Mouse (Mus musculus) liver, embryonic 15.5 days (tissue): ENCODE measurements around the gene Ldlrad3. TPM values are rescaled to one million over a fixed set of nuclear protein-coding genes. Genes with fewer than 3 reads are reported as not detected.

ENCODE experiments used
- ATAC-seq: fragments of 200-750 bp; cut with Nextera tagmentation; 2 replicates; pipeline ENCODE4 v1.8.0; 2017; ENCODE audit warnings: moderate number of reproducible peaks, mild to moderate bottlenecking, moderate library complexity; ENCODE audit not compliant: insufficient read depth
- H3K27ac ChIP-seq: fragments of 300-500 bp; sonication (generic); replicated peaks from 2 replicates; pipeline ENCODE4 v1.5.1; 2015; ENCODE audit warnings: mild to moderate bottlenecking, inconsistent platforms
- H3K27me3 ChIP-seq: fragments of 300-500 bp; sonication (generic); 2 replicates; pipeline ENCODE4 v1.6.1; 2015; ENCODE audit warnings: mild to moderate bottlenecking, inconsistent platforms
- H3K36me3 ChIP-seq: fragments of 300-500 bp; sonication (generic); replicated peaks from 2 replicates; pipeline ENCODE4 v1.6.1; 2015; ENCODE audit warnings: moderate library complexity, mild to moderate bottlenecking, inconsistent platforms
- H3K4me1 ChIP-seq: fragments of 300-500 bp; sonication (generic); replicated peaks from 2 replicates; pipeline ENCODE4 v1.6.1; 2015; ENCODE audit warnings: inconsistent platforms
- H3K4me2 ChIP-seq: fragments of 300-500 bp; sonication (generic); 2 replicates; pipeline ENCODE4 v1.6.1; 2015; ENCODE audit warnings: moderate library complexity, mild to moderate bottlenecking, inconsistent platforms
- H3K4me3 ChIP-seq: fragments of 300-500 bp; sonication (generic); replicated peaks from 2 replicates; pipeline ENCODE4 v1.5.1; 2015; ENCODE audit warnings: mild to moderate bottlenecking, inconsistent platforms
- H3K9ac ChIP-seq: fragments of 300-500 bp; sonication (generic); 2 replicates; pipeline ENCODE4 v1.6.1; 2015; ENCODE audit warnings: moderate library complexity, mild to moderate bottlenecking, inconsistent platforms
- H3K9me3 ChIP-seq: fragments of 300-500 bp; sonication (generic); replicated peaks from 2 replicates; pipeline ENCODE4 v1.6.1; 2016; ENCODE audit warnings: inconsistent platforms
- WGBS: fragments of 180-500 bp; shearing (Covaris S2); methylation state at CpG from one replicate; pipeline ENCODE4 v1.1.7; 2015; ENCODE audit warnings: mixed read lengths; ENCODE audit not compliant: insufficient replicate concordance; 5-methylcytosine and 5-hydroxymethylcytosine counted together
- polyA plus RNA-seq: library from polyadenylated mRNA; unstranded; fragments of >200 nt; fragmentation: Nextera tagmentation; extraction: Ambion mirVana; gene quantifications from 2 replicates; pipeline ENCODE4 v1.2.1, GENCODE M21; 2015

Gene Ldlrad3
- polyA plus RNA-seq, 1 experiment from 2014 or later: 4.8 TPM

DNA sequence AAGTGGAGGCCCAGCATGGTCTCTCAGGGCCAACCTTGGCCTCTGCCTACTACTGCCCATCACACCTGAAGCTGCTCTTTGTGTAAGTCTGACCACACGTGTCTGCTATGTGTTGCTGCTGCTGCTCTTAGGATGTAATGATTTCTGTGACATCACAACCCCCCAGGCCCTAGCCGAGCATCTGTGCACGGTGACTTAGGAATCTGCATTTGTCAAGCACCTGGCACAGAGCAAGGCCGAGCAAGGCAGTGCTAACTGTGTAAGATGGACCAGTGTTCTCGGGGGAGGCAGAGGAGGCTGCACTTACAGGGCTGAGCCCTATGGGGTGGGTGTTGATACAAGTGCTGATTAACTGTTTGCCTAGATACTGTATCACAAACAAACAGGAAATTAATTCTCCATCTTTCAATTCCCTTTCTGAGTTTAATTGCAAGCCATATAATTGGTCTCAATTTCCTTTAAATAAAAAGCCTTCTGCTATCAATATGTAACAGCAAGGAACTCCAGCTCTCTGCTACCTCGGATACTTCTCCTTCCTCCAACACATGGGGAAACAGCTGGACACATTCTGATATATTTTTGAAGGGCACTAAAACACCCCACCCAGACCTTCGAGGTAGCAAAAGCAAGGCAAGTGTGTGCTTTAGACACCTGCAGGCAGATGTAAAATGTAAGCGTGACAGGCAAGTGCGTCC is 152.2 kb downstream of the Ldlrad3 start:
- Histone ChIP-seq H3K4me3 (no peak overlapping the region), H3K4me1 (peaks cover 26% of the 10 kb centered on the region), H3K9ac (no peak overlapping the region), H3K4me2 (no peak overlapping the region), H3K27ac (no peak overlapping the region), H3K9me3 (no peaks in the 10 kb centered on the region), H3K27me3 (no peaks in the 10 kb centered on the region), H3K36me3 (no peaks in the 10 kb centered on the region)
- ATAC-seq: no peak
- 44% methylated on average over 9 of the region's 9 CpGs for WGBS

DNA sequence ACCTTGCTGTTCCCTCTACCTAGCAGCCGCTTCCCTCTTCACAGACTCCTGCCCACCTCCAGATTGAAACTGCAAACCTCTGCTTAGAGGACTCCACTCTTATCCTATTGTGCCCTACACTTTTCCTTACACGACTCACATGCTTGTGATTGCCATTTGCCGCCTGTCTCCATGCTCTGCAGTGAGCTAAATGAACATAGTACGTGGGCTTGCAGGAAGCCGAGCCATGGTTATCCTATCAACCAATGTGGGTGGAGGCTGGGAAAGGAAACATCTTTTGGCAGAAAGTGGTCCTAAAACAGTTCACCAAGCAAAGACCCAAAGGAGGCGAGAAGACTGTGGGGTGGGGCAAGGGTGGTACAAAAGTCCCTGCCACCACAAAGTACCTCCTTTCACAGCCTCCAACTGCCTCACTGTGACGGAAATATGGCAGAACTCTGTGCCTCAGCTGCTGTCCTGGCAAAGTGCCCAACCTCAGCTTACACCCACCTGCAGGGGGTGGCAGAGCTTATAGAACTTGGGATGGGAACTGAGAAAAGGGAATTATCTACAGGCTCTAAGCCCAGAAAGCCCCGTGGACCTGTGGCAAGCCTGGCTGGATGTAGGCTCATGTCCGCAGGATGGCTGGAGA is 153.4 kb downstream of the Ldlrad3 start:
- WGBS: 59% methylated on average over 9 of the region's 9 CpGs
- no peak for ATAC-seq

DNA sequence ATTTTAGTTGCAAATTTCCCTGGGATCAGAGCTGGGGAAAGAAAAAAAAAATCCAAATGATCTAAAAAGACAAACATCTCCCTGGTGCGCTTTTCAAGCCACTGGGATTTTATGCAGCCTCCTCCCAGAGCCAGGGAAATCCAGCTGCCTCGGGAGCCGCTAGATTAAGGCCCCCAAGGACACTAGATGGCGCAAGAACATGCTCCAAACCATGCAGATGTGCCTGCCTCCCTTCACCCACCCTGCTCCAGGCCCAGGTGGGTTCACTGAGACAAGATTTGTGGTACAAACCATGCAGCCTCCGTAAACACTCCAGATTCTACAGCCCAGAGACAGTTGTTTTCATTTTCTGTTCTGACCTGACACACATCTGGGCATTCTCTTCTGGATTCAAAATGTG is 155.5 kb downstream of the Ldlrad3 start:
- H3K4me3 ChIP-seq: no peak overlapping the region
- no peak overlapping the region for H3K9ac ChIP-seq
- no peak overlapping the region for H3K4me2 ChIP-seq
- no peak overlapping the region for H3K27ac ChIP-seq
- H3K27me3 ChIP-seq: no peaks in the 10 kb centered on the region
- H3K4me1 ChIP-seq: 0 out of 2 replicates have a peak, but pooled peaks cover 3% of the 10 kb centered on the region
- no peaks in the 10 kb centered on the region for H3K36me3 ChIP-seq
- 19% methylated on average over 5 of the region's 5 CpGs for WGBS
- no peaks in the 10 kb centered on the region for H3K9me3 ChIP-seq
- no peak for ATAC-seq

More for the DNA sequence above, 153.4 kb downstream of the Ldlrad3 start:
- Histone ChIP-seq H3K9me3 (no peaks in the 10 kb centered on the region), H3K27me3 (no peaks in the 10 kb centered on the region), H3K27ac (no peak overlapping the region), H3K9ac (no peak overlapping the region), H3K4me3 (no peak overlapping the region), H3K4me2 (no peak overlapping the region), H3K36me3 (no peaks in the 10 kb centered on the region), H3K4me1 (peaks cover 22% of the 10 kb centered on the region)

DNA sequence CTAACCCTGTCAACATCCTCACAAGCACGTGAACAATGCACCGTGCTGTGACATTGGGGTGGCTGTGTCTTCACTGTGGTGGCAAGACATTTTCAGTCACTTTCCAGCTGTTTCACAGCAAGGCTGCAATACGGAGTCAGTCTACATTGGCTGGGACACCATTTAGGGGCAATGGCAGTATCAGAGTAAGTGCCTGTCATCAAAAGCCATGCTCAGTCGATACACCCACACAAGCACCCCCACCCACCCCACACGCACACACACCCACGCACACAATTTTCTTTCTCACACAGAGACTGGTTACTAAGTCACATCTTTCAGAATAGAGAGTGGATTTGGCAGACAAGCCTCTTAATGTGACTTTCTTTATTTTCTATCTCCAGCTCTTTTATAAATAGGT is 156.0 kb downstream of the Ldlrad3 start:
- no peak overlapping the region for H3K4me2 ChIP-seq
- no peak overlapping the region for H3K9ac ChIP-seq
- H3K27ac ChIP-seq: no peak overlapping the region
- no peak overlapping the region for H3K4me3 ChIP-seq
- H3K36me3 ChIP-seq: no peaks in the 10 kb centered on the region
- no peaks in the 10 kb centered on the region for H3K9me3 ChIP-seq
- no peaks in the 10 kb centered on the region for H3K4me1 ChIP-seq
- no peaks in the 10 kb centered on the region for H3K27me3 ChIP-seq
- WGBS: 72% methylated on average over 6 of the region's 6 CpGs
- ATAC-seq: no peak

DNA sequence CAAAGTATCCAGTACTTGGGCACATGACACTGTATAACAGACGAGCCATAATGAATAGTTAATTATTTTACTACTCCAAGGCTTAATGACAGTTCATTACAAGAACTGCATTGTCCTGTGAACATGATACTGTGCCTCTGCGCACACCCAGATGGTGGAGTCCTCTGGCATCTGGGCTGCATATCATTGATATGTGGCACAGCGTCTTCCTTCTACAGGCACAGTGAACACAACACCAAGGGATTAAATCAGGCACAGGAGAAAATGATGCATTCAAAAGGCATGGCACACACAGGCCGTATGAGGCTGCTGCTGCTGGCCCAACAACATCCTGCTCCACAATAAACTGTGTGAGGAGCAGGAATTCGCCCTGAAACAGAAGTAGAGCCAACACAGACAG is 156.5 kb downstream of the Ldlrad3 start:
- no peaks in the 10 kb centered on the region for H3K9me3 ChIP-seq
- ATAC-seq: no peak
- H3K4me1 ChIP-seq: no peaks in the 10 kb centered on the region
- no peaks in the 10 kb centered on the region for H3K27me3 ChIP-seq
- no peak overlapping the region for H3K4me3 ChIP-seq
- no peak overlapping the region for H3K4me2 ChIP-seq
- no peak overlapping the region for H3K27ac ChIP-seq
- H3K9ac ChIP-seq: no peak overlapping the region
- WGBS: 62% methylated on average over 5 of the region's 5 CpGs
- no peaks in the 10 kb centered on the region for H3K36me3 ChIP-seq

DNA sequence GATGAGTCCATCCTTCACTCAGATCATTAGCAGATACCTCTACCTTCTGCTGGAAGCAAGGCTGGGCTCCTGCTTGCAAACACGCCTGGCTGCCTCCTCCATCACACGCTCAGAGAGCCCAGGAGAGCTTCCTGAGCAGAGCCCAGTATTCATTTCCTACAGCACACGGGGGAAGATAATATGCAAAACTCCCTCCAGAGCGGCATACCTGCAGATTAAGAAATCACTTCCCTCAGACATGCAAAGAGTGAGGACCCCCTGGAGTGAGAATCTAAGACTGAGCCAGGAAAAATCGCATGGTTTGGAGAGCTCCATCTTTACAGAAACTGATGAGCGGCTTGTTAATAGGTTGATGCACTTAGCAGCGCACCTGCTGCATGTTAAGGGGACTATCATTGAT is 158.9 kb downstream of the Ldlrad3 start:
- H3K9ac ChIP-seq: no peak overlapping the region
- no peak overlapping the region for H3K4me3 ChIP-seq
- whole genome bisulfite sequencing: 56% methylated on average over 7 of the region's 7 CpGs
- H3K27me3 ChIP-seq: no peaks in the 10 kb centered on the region
- H3K4me2 ChIP-seq: no peak overlapping the region
- no peaks in the 10 kb centered on the region for H3K9me3 ChIP-seq
- ATAC-seq: no peak
- H3K36me3 ChIP-seq: no peaks in the 10 kb centered on the region
- H3K4me1 ChIP-seq: no peaks in the 10 kb centered on the region
- no peak overlapping the region for H3K27ac ChIP-seq

DNA sequence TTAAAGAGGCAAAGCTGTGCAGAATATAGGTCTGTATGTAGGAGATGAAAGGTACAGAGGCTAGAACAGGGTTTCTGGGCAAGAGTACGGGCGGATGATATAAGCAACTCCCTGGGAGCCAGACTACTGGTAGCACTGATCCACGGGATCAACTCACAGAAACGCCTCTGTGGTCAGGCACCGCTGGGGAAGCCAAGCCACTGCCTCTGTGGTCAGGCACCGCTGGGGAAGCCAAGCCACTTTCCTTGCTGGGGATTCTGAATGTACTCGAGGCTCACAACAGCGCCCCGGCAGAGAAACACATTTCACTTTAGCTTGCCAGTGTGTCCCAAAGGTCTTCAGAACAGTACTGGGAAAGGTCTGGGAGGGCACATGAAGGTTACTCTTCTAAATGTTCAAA is 160.0 kb downstream of the Ldlrad3 start:
- Histone ChIP-seq H3K4me2 (no peak overlapping the region), H3K9me3 (no peaks in the 10 kb centered on the region), H3K4me1 (no peaks in the 10 kb centered on the region), H3K36me3 (no peaks in the 10 kb centered on the region), H3K4me3 (no peak overlapping the region), H3K27ac (no peak overlapping the region), H3K9ac (no peak overlapping the region), H3K27me3 (no peaks in the 10 kb centered on the region)
- 51% methylated on average over 9 of the region's 9 CpGs for WGBS
- ATAC-seq: no peak

DNA sequence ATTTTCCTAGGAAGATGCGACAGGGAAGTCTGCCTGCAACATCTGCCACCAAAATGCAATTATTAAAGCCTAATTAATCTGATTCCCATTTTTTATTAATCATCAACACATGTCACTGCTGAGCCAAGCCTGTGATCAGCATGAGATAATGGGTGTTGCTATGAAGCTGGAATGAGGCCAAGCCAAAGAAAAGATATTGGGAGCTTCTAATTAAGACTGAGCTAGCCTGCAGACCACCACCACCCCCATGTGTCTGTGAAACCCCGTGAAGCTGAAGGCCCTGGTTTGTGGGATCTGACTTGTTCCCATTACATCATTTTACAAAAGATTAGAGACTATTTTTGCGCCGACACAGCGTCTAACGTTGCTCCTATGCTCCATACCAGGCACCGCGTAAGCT is 161.7 kb downstream of the Ldlrad3 start:
- H3K4me1 ChIP-seq: no peaks in the 10 kb centered on the region
- ATAC-seq: no peak
- H3K36me3 ChIP-seq: no peaks in the 10 kb centered on the region
- H3K9ac ChIP-seq: no peak overlapping the region
- H3K4me2 ChIP-seq: no peak overlapping the region
- no peak overlapping the region for H3K27ac ChIP-seq
- 76% methylated on average over 8 of the region's 8 CpGs for WGBS
- H3K4me3 ChIP-seq: no peak overlapping the region
- no peaks in the 10 kb centered on the region for H3K27me3 ChIP-seq
- no peaks in the 10 kb centered on the region for H3K9me3 ChIP-seq

DNA sequence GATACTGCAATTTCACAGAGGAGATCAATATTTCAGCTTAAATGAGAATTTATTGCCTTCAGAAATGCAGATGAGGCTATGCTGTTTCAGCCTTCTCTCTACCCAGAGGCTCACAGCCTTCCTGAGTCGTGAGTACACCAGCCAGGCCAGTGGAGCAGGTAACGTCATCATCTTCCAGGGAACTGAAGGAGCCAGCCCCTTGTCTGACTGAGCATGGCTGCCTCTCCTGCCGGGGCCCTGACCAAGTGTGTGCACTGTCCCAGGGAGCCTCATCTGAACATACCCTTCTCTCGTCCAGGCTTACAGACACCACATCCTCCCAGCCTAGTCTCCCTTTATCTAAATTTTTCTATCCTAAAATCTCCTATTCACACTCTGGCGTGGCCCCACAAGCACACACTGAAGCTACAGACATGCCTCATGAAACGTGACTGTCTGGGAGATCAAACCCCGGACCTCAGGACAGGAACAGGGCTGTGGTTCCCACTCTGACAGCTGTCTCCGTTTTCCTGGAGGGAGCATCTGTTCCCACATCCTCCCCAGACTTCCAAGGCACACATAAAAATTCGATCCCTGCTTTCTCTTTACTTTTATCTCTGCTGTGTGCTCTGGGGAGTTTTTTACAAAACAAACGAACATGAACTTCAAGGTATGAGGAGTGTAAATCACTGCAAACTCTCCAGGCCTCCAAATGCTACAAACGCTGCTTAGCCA is 164.7 kb downstream of the Ldlrad3 start:
- no peaks in the 10 kb centered on the region for H3K36me3 ChIP-seq
- no peaks in the 10 kb centered on the region for H3K4me1 ChIP-seq
- H3K27ac ChIP-seq: no peak overlapping the region
- no peaks in the 10 kb centered on the region for H3K9me3 ChIP-seq
- H3K4me3 ChIP-seq: no peak overlapping the region
- 41% methylated on average over 11 of the region's 11 CpGs for WGBS
- no peaks in the 10 kb centered on the region for H3K27me3 ChIP-seq
- no peak overlapping the region for H3K4me2 ChIP-seq
- ATAC-seq: no peak
- no peak overlapping the region for H3K9ac ChIP-seq

DNA sequence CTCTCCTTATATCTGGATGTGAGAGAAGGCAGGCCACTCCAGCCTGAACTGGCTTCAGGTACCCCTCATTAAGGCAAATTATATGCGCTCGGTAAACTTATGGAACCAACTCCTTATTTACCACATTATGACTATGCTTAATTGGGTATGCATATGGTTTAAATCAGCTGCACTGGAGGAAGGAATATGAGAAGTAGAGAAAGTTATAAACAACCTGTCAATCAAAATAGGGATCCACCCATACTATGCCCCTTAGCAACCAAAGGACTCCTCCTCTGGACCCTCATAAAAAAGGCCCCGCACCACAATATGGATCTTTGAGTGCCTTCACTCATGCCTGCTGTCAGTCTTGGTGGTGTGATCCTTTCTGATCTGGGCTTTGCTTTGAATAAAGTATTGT is 165.6 kb downstream of the Ldlrad3 start:
- 79% methylated on average over 3 of the region's 3 CpGs for WGBS

DNA sequence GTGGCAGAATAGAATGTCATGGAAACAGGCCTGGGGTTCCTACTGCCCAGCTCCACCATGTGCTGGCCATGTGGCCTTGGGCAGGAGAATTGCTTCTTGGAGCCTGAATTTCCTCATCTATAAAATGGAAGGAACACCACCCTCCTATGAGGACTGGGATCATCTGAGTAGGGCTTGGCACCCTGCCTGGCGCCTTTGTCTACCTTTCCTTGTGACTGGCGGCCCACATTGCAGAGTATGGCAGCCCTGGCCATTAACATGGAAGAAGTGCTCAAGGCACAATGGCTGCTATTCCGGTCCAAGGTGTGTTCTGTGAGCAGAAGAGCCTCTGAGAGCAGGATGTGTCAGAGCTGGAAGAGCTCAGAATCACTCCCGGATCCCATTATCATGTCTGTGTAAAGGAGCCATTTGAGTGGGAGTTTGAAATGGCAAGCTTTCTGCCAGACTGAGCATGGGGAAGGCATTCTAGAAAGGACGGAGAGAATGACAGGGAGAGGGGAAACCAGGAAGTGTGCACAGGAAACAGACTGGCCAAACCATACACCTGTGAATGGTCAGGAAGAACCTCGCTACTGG is 171.6 kb downstream of the Ldlrad3 start:
- Histone ChIP-seq H3K27me3 (no peaks in the 10 kb centered on the region), H3K9ac (no peak overlapping the region), H3K4me3 (no peak overlapping the region), H3K4me1 (0 out of 2 replicates have a peak, but pooled peaks cover 3% of the 10 kb centered on the region), H3K4me2 (no peak overlapping the region), H3K27ac (no peak overlapping the region), H3K9me3 (no peaks in the 10 kb centered on the region), H3K36me3 (no peaks in the 10 kb centered on the region)
- no peak for ATAC-seq
- WGBS: 70% methylated on average over 6 of the region's 6 CpGs

More for the DNA sequence above, 165.6 kb downstream of the Ldlrad3 start:
- Histone ChIP-seq H3K4me3 (no peak overlapping the region), H3K36me3 (no peaks in the 10 kb centered on the region), H3K4me1 (no peaks in the 10 kb centered on the region), H3K27me3 (no peaks in the 10 kb centered on the region), H3K4me2 (no peak overlapping the region), H3K9ac (no peak overlapping the region), H3K27ac (no peak overlapping the region), H3K9me3 (no peaks in the 10 kb centered on the region)
- no peak for ATAC-seq
